Mouse (Mus musculus) kidney, embryonic 15.5 days (tissue): Measurements from ENCODE around the gene A030014E15Rik. TPM values are rescaled to one million over a fixed set of nuclear protein-coding genes. Genes with fewer than 3 reads are reported as not detected.
"Not testable (repeated sequence)": the region's sequence is repeated elsewhere in the genome, so short reads cannot be mapped to it uniquely, and the experiment has no call there.

ENCODE experiments used
- ATAC-seq: fragments of 200-750 bp; cut with Nextera tagmentation; replicated peaks from 2 replicates; pipeline ENCODE4 v1.8.0; 2017; ENCODE audit warnings: moderate TSS enrichment; ENCODE audit not compliant: low FRiP score
- H3K27ac ChIP-seq: fragments of 300-500 bp; sonication (generic); 2 replicates; pipeline ENCODE4 v1.5.1; 2015; ENCODE audit warnings: mild to moderate bottlenecking, inconsistent platforms
- H3K27me3 ChIP-seq: fragments of 300-500 bp; sonication (generic); 2 replicates; pipeline ENCODE4 v1.6.1; 2015; ENCODE audit warnings: inconsistent platforms
- H3K36me3 ChIP-seq: fragments of 300-500 bp; sonication (generic); 2 replicates; pipeline ENCODE4 v1.6.1; 2015; ENCODE audit warnings: inconsistent platforms
- H3K4me1 ChIP-seq: fragments of 300-500 bp; sonication (generic); 2 replicates; pipeline ENCODE4 v1.6.1; 2015; ENCODE audit warnings: inconsistent platforms
- H3K4me2 ChIP-seq: fragments of 300-500 bp; sonication (generic); 2 replicates; pipeline ENCODE4 v1.6.1; 2015; ENCODE audit warnings: moderate library complexity, mild to moderate bottlenecking, inconsistent platforms
- H3K4me3 ChIP-seq: fragments of 300-500 bp; sonication (generic); replicated peaks from 2 replicates; pipeline ENCODE4 v1.5.1; 2015; ENCODE audit warnings: mild to moderate bottlenecking, inconsistent platforms
- H3K9ac ChIP-seq: fragments of 300-500 bp; sonication (generic); 2 replicates; pipeline ENCODE4 v1.6.1; 2015; ENCODE audit warnings: mild to moderate bottlenecking, inconsistent platforms
- H3K9me3 ChIP-seq: fragments of 300-500 bp; sonication (generic); replicated peaks from 2 replicates; pipeline ENCODE4 v1.6.1; 2016; ENCODE audit warnings: inconsistent platforms
- WGBS: fragments of 180-500 bp; shearing (Covaris S2); methylation state at CpG from one replicate; pipeline ENCODE4 v1.1.7; 2015; ENCODE audit warnings: mixed read lengths; 5-methylcytosine and 5-hydroxymethylcytosine counted together
- polyA plus RNA-seq: library from polyadenylated mRNA; unstranded; fragments of >200 nt; fragmentation: Nextera tagmentation; extraction: Ambion mirVana; gene quantifications from 2 replicates; pipeline ENCODE4 v1.2.1, GENCODE M21; 2015

The A030014E15Rik gene
- polyA plus RNA-seq, 1 experiment from 2014 or later, result not detected

DNA sequence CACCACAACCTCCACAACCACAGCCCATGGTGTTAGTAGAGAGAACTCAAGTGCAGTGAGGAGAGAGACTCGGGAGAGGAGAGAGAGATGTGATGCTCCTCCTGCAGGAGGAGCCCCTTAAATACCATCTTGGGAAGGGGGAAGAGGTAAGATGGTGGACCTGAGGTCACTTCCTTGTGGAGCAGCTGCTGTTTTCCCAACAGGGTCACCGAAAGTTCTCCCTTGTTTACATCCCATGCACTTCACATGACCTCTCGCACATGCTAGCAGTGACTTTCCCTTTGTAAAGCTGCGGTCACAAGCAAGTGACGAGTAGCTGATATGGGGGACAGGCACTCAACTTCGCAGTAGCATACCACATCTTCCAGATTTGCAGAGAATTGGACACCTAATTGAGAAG lies 18.6 kb downstream of the A030014E15Rik start, which contains the start of gene A030003K21Rik:
TSS of gene A030003K21Rik (minus strand) at position 94 of the 400 bp plus-strand sequence.
- H3K36me3 ChIP-seq, H3K4me3 ChIP-seq, H3K4me1 ChIP-seq, H3K4me2 ChIP-seq, H3K9me3 ChIP-seq, H3K27ac ChIP-seq, ATAC-seq, H3K9ac ChIP-seq, H3K27me3 ChIP-seq: not testable (repeated sequence)
- no CpG with 5 or more reads among the region's 6 CpGs for WGBS

DNA sequence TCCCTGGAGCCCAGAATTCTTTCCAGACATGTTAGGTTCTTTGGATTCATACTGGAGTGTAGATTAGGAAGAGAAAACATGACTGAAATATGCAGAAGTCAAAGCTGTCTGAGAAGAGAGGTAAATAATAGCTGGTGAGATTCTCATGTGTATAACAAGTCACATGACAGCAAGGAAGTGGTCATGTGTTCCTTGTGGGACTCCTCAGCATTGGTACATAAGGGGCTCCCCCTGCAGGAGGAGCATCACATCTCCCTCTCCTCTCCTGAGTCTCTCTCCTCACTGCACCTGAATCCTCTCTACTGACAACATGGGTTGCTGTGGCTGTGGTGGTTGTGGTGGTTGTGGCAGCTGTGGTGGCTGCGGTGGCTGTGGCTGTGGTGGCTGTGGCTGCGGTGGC lies 21.3 kb downstream of the A030014E15Rik start:
- H3K27me3 ChIP-seq, H3K4me3 ChIP-seq, ATAC-seq, H3K4me2 ChIP-seq, H3K27ac ChIP-seq, H3K36me3 ChIP-seq, H3K9ac ChIP-seq, H3K9me3 ChIP-seq, H3K4me1 ChIP-seq: not testable (repeated sequence)
- WGBS, result 100% methylated on average over 2 of the region's 2 CpGs

DNA sequence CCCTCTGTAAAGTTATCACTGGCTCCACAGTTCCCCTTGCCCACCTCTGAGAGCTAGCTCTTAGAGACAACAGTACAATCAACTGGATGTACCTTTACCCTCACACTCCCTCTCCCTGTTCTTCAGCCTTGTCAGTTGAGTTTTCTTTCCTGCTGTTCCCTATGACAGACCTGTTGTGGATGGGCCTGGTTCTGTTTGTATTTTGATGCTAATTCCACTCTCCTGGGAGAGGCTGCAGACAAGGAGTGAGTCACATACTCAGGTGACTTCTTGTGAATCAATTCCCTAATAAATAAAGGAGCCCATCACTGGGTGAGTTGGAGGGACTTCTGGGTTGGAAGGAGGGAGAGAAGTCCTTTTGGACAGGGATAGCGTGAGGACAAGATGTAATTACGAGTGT lies 23.9 kb downstream of the A030014E15Rik start:
- no peak overlapping the region for H3K27ac ChIP-seq
- no peak overlapping the region for H3K9ac ChIP-seq
- H3K4me3 ChIP-seq, result no peak overlapping the region
- H3K4me2 ChIP-seq, result no peak overlapping the region
- no peaks in the 10 kb centered on the region for H3K9me3 ChIP-seq
- no peaks in the 10 kb centered on the region for H3K27me3 ChIP-seq
- no peaks in the 10 kb centered on the region for H3K36me3 ChIP-seq
- H3K4me1 ChIP-seq, result no peaks in the 10 kb centered on the region
- 87% methylated on average over 2 of the region's 2 CpGs for WGBS
- no peak for ATAC-seq

DNA sequence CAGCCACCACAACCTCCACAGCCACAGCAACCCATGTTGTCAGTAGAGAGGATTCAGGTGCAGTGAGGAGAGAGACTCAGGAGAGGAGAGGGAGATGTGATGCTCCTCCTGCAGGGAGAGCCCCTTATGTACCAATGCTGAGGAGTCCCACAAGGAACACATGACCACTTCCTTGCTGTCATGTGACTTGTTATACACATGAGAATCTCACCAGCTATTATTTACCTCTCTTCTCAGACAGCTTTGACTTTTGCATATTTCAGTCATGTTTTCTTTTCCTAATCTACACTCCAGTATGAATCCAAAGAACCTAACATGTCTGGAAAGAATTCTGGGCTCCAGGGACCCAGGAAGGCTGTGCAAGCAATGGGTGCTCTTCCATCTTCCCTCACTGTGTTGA lies 31.2 kb downstream of the A030014E15Rik start, which contains the start of gene Gm7544:
TSS of gene Gm7544 (minus strand) at position 101 of the 400 bp plus-strand sequence.
- not testable (repeated sequence) for H3K27ac ChIP-seq, H3K9me3 ChIP-seq, H3K27me3 ChIP-seq, ATAC-seq, H3K4me1 ChIP-seq, H3K4me2 ChIP-seq, H3K36me3 ChIP-seq, H3K9ac ChIP-seq, H3K4me3 ChIP-seq

DNA sequence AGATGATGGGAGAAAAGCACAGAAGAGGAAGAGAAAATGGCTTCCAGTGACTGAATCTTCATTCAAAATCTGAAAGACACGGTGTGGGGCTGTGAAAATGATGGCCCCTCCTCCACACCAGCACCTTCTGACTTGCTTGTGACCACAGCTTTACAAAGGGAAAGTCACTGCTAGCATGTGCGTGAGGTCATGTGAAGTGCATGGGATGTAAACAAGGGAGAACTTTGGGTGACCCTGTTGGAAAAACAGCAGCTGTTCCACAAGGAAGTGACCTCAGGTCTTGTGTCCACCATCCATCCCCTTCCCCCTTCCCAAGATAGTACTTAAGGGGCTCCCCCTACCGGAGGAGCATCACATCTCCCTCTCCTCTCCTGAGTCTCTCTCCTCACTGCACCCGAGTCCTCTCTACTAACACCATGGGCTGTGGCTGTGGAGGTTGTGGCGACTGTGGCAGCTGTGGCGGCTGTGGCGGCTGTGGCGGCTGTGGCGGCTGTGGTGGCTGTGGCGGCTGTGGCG lies 35.2 kb downstream of the A030014E15Rik start, which contains the start of gene Gm47955:
TSS of gene Gm47955 (plus strand) at position 417 of the 516 bp plus-strand sequence.
- H3K27ac ChIP-seq, result no peak within 1 kb of the TSS
- 85% methylated on average over 11 of the region's 11 CpGs for WGBS
- no peak within 1 kb of the TSS for H3K4me2 ChIP-seq
- no peaks in the 10 kb centered on the region for H3K27me3 ChIP-seq
- H3K36me3 ChIP-seq, result no peaks in the 10 kb centered on the region
- ATAC-seq, result no peak
- no peak within 1 kb of the TSS for H3K9ac ChIP-seq
- no peaks in the 10 kb centered on the region for H3K9me3 ChIP-seq
- no peaks in the 10 kb centered on the region for H3K4me1 ChIP-seq
- H3K4me3 ChIP-seq, result no peak within 1 kb of the TSS

DNA sequence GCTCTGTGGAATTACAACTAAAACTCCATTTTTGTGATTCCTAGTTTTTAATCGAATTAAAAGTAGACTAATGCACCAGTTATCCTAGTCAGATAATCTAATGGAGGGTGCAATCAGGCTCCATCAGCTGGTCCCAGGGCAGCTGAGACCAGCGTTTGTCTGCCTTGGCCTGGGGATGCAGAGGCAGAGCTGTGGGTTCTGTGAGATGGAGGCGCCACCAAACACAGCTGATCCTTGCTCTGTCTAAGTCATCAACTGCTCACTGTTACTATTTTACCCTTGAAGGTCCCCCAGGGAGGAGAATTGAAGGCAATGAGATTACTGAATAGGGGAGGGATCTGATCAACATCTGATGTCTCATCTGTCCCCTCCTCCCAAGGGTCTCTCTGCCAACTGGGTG lies 41.7 kb downstream of the A030014E15Rik start:
- no peaks in the 10 kb centered on the region for H3K36me3 ChIP-seq
- no peak overlapping the region for H3K4me3 ChIP-seq
- no peaks in the 10 kb centered on the region for H3K9me3 ChIP-seq
- no peak overlapping the region for H3K9ac ChIP-seq
- no peaks in the 10 kb centered on the region for H3K4me1 ChIP-seq
- WGBS, result 70% methylated on average over 3 of the region's 3 CpGs
- no peaks in the 10 kb centered on the region for H3K27me3 ChIP-seq
- no peak overlapping the region for H3K4me2 ChIP-seq
- no peak overlapping the region for H3K27ac ChIP-seq
- ATAC-seq, result no peak

DNA sequence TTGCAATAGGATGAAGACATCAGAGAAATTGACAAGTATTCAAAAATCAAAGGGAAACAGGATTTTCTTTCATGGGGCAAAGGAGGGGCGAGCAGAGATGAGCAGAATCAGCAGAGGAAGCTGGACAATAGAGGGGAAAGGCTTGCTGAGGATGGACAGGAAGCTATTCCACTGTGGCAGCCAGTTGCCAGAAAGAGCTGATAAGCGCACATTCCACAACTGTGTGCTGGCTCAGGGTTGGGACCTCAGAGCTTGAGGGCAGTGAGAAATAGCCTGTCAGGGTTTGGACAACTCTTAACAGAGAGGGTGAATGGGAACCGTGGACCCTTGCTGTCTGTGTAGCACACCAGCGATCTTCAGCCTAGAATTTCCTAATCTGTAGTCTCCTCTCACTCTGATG lies 47.3 kb downstream of the A030014E15Rik start:
- no peaks in the 10 kb centered on the region for H3K9me3 ChIP-seq
- H3K4me2 ChIP-seq, result no peak overlapping the region
- no peak overlapping the region for H3K9ac ChIP-seq
- peak overlapping the region; percentile 54 for H3K27ac ChIP-seq
- no peak for ATAC-seq
- H3K4me3 ChIP-seq, result no peak overlapping the region
- WGBS, result 53% methylated on average over 4 of the region's 4 CpGs
- H3K36me3 ChIP-seq, result no peaks in the 10 kb centered on the region
- H3K27me3 ChIP-seq, result no peaks in the 10 kb centered on the region
- no peaks in the 10 kb centered on the region for H3K4me1 ChIP-seq

DNA sequence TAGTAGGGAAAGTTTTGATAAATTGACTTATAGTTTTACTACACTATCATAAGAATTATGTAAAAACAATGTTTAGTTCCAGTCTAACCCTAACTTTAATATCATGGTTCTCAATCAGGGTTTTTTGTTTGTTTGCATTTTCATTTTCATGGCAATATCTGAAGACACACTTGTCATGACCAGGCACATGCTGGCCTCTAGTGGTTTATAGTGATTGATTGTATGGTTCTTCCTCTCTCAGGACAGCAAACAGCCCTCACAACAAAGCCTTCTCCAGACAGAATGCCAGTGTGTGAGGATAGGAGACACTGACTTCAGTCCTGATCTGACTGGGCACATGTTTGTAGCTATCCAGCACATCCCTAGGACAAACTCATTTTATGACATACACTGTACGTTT lies 48.5 kb downstream of the A030014E15Rik start:
- no peaks in the 10 kb centered on the region for H3K36me3 ChIP-seq
- no peaks in the 10 kb centered on the region for H3K9me3 ChIP-seq
- H3K4me1 ChIP-seq, result no peaks in the 10 kb centered on the region
- H3K9ac ChIP-seq, result no peak overlapping the region
- ATAC-seq, result no peak
- H3K4me3 ChIP-seq, result no peak overlapping the region
- H3K27me3 ChIP-seq, result no peaks in the 10 kb centered on the region
- peak overlapping the region; percentile 37; the same call in 1 of the 2 replicates for H3K27ac ChIP-seq
- no peak overlapping the region for H3K4me2 ChIP-seq
- 85% methylated on average over 1 of the region's 1 CpGs for WGBS

DNA sequence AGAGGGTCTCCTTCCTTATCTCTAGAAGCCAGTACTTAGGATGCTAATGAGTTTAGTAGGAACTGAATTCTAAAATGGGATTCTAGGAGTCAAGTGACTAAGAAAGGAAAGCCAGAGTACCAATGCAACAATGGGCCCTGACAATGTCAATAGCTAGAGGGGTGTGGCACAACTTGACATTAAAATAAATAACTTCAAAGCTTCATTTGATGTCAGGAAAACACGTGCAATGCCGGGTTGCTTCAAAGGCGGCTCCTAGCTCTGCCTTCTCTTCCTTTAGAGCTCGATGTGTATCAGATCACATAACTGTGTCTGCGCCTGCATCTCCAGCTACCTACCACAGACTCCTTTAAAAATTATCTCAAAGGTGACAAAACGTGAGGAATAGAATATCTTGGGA lies 49.2 kb downstream of the A030014E15Rik start:
- Histone ChIP-seq H3K4me2 (no peak overlapping the region), H3K4me1 (no peaks in the 10 kb centered on the region), H3K9me3 (no peaks in the 10 kb centered on the region), H3K9ac (no peak overlapping the region), H3K27me3 (no peaks in the 10 kb centered on the region), H3K27ac (0 out of 2 replicates have a peak overlapping the region, but pooled peaks have one; percentile 15), H3K36me3 (no peaks in the 10 kb centered on the region), H3K4me3 (no peak overlapping the region)
- ATAC-seq, result no peak
- 63% methylated on average over 6 of the region's 6 CpGs for WGBS

DNA sequence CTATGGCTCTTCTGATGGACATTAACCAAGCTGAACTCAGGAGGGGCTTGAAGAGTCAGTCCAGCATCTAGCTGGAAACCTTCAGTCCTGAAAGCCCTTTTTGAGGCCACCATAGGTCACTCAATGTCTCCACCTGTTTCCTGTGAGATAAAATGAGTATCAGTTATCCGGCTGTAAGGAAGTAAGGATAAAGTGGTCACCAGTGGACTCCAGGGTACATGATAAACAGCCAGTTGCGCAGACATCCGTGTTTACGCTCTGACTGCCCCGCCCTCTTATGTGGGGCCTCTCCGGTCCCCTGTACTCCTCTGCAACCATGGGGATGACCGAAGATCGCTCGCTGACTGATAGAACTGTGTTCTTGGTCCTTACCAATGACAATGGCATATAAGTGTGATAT lies 49.6 kb downstream of the A030014E15Rik start:
- no peak overlapping the region for H3K9ac ChIP-seq
- no peaks in the 10 kb centered on the region for H3K9me3 ChIP-seq
- H3K4me2 ChIP-seq, result no peak overlapping the region
- no peaks in the 10 kb centered on the region for H3K4me1 ChIP-seq
- no peaks in the 10 kb centered on the region for H3K27me3 ChIP-seq
- no peaks in the 10 kb centered on the region for H3K36me3 ChIP-seq
- ATAC-seq, result peak; percentile 60
- H3K27ac ChIP-seq, result 0 out of 2 replicates have a peak overlapping the region, but pooled peaks have one; percentile 15
- WGBS, result 80% methylated on average over 9 of the region's 9 CpGs
- no peak overlapping the region for H3K4me3 ChIP-seq

Other genes starting within 250 kb of the A030014E15Rik start
- gene Mff, start 200.0 kb upstream of the A030014E15Rik start, polyA plus RNA-seq, result 217 and 235 TPM in 2 replicates
- 1.7 and 2.7 TPM in 2 replicates for gene Tm4sf20, start 156.5 kb upstream of the A030014E15Rik start, polyA plus RNA-seq
- not detected in 2 replicates for gene Gm47791, start 153.7 kb upstream of the A030014E15Rik start, polyA plus RNA-seq
- gene Agfg1, start 85.4 kb upstream of the A030014E15Rik start, polyA plus RNA-seq, result 29.7 and 33.0 TPM in 2 replicates
- gene A030005L19Rik, start 11.6 kb upstream of the A030014E15Rik start, polyA plus RNA-seq, result 0.26 and 0.28 TPM in 2 replicates
- not detected in 2 replicates for gene Gm6217, start 6.5 kb downstream of the A030014E15Rik start, polyA plus RNA-seq
- not detected in 2 replicates for gene A030003K21Rik, start 18.5 kb downstream of the A030014E15Rik start, polyA plus RNA-seq
- not detected in 2 replicates for gene Gm7544, start 31.1 kb downstream of the A030014E15Rik start, polyA plus RNA-seq
- gene Gm47955, start 35.4 kb downstream of the A030014E15Rik start, polyA plus RNA-seq, result not detected in 2 replicates
- not detected in 2 replicates for gene Gm47959, start 75.6 kb downstream of the A030014E15Rik start, polyA plus RNA-seq
- 1.1 and 1.2 TPM in 2 replicates for gene Slc19a3, start 113.5 kb downstream of the A030014E15Rik start, polyA plus RNA-seq
- gene Krtap28-10, start 117.6 kb downstream of the A030014E15Rik start, polyA plus RNA-seq, result not detected in 2 replicates
- not detected in 2 replicates for gene Gm47969, start 120.0 kb downstream of the A030014E15Rik start, polyA plus RNA-seq
- not detected in 2 replicates for gene A030005K14Rik, start 134.5 kb downstream of the A030014E15Rik start, polyA plus RNA-seq
- not detected in 2 replicates for gene Krtap28-13, start 136.0 kb downstream of the A030014E15Rik start, polyA plus RNA-seq
- 0.56 and 1.2 TPM in 2 replicates for gene Ccl20, start 191.8 kb downstream of the A030014E15Rik start, polyA plus RNA-seq
- 0.33 and 0.38 TPM in 2 replicates for gene Daw1, start 234.8 kb downstream of the A030014E15Rik start, polyA plus RNA-seq